Mouse (Mus musculus): ENCODE measurements around the gene Mtfp1. TPM values are rescaled to one million over a fixed set of nuclear protein-coding genes. Genes with fewer than 3 reads are reported as not detected.

Gene Mtfp1
- 8.8 and 10.3 TPM in 2 replicates for polyA plus RNA-seq (2015; fragmentation: Nextera tagmentation; extraction: Ambion mirVana)

- ATAC-seq = no peak
Observed at GRCm38 (mm10) chr11:4095171-4096053, at the start of gene Mtfp1. TSS of gene Mtfp1 (minus strand) at chr11:4095445.

GRCm38 (mm10) chr11:4143281-4144062, 48.2 kb upstream of the Mtfp1 start:
- Histone ChIP-seq H3K27me3 (replicated peaks; ENCODE audit: control insufficient read depth, insufficient read depth, low read length) (no peaks in the 10 kb centered on the region), H3K4me1 (replicated peaks; ENCODE audit: control insufficient read depth, insufficient read depth, low read length) (no peaks in the 10 kb centered on the region), H3K9ac (replicated peaks; ENCODE audit: low read depth, low read length) (no peak overlapping the region), H3K4me3 (replicated peaks; ENCODE audit: low read length) (no peak overlapping the region), H3K27ac (ENCODE audit: low read length) (no peak overlapping the region), H3K9me3 (ENCODE audit: control insufficient read depth, low read length) (no peaks in the 10 kb centered on the region), H3K36me3 (ENCODE audit: control insufficient read depth, insufficient read depth) (peaks cover 10% of the 10 kb centered on the region), H3K4me2 (ENCODE audit: low read length) (no peak overlapping the region)
- peak; percentile 38; the same call in 1 of the 2 replicates for ATAC-seq
- WGBS = 87% methylated on average over 21 of the region's 21 CpGs

More at GRCm38 (mm10) chr11:4095171-4096053, at the start of gene Mtfp1:
- 6% methylated on average over 32 of the region's 34 CpGs for WGBS
- Histone ChIP-seq H3K4me3 (replicated peaks; ENCODE audit: low read length) (peak within 1 kb of the TSS; percentile 53), H3K4me1 (replicated peaks; ENCODE audit: control insufficient read depth, insufficient read depth, low read length) (peaks cover 16% of the 10 kb centered on the region), H3K36me3 (ENCODE audit: control insufficient read depth, insufficient read depth) (no peaks in the 10 kb centered on the region), H3K27ac (ENCODE audit: low read length) (peak within 1 kb of the TSS; percentile 65), H3K9ac (replicated peaks; ENCODE audit: low read depth, low read length) (peak within 1 kb of the TSS; percentile 59), H3K27me3 (replicated peaks; ENCODE audit: control insufficient read depth, insufficient read depth, low read length) (no peaks in the 10 kb centered on the region), H3K4me2 (ENCODE audit: low read length) (peak within 1 kb of the TSS; percentile 64), H3K9me3 (ENCODE audit: control insufficient read depth, low read length) (no peaks in the 10 kb centered on the region)

GRCm38 (mm10) chr11:4142352-4142751, 47.1 kb upstream of the Mtfp1 start:
- WGBS = 91% methylated on average over 4 of the region's 4 CpGs

DNA sequence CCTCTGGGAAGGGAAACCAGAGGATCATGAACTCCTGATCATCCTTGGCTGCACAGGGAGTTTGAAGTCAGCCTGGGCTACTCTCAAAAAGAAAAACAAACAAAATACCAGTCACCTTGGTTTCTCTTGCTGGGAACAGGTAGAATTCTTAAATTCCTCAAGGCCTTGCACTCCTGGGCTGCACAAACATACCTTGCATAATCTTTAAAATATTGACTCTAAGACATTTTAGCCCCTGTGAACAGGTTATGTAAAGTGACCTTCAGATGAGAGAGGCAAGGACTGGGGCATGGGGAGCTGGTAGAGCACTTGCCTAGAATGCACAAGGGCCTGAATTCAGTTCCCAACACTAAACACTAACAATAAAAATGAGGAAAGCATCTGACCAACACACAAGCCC, 46.3 kb upstream of the Mtfp1 start:
- Histone ChIP-seq H3K4me2 (ENCODE audit: low read length) (no peak overlapping the region), H3K4me3 (replicated peaks; ENCODE audit: low read length) (no peak overlapping the region), H3K27ac (ENCODE audit: low read length) (no peak overlapping the region), H3K9me3 (ENCODE audit: control insufficient read depth, low read length) (no peaks in the 10 kb centered on the region), H3K9ac (replicated peaks; ENCODE audit: low read depth, low read length) (no peak overlapping the region), H3K4me1 (replicated peaks; ENCODE audit: control insufficient read depth, insufficient read depth, low read length) (peaks cover 9% of the 10 kb centered on the region), H3K27me3 (replicated peaks; ENCODE audit: control insufficient read depth, insufficient read depth, low read length) (no peaks in the 10 kb centered on the region), H3K36me3 (ENCODE audit: control insufficient read depth, insufficient read depth) (peaks cover 10% of the 10 kb centered on the region)
- ATAC-seq = no peak

More at GRCm38 (mm10) chr11:4142352-4142751, 47.1 kb upstream of the Mtfp1 start:
- Histone ChIP-seq H3K4me2 (ENCODE audit: low read length) (no peak overlapping the region), H3K36me3 (ENCODE audit: control insufficient read depth, insufficient read depth) (peaks cover 10% of the 10 kb centered on the region), H3K4me3 (replicated peaks; ENCODE audit: low read length) (no peak overlapping the region), H3K27me3 (replicated peaks; ENCODE audit: control insufficient read depth, insufficient read depth, low read length) (no peaks in the 10 kb centered on the region), H3K4me1 (replicated peaks; ENCODE audit: control insufficient read depth, insufficient read depth, low read length) (peaks cover under 1% of the 10 kb centered on the region; the same call in 1 of the 2 replicates), H3K9me3 (ENCODE audit: control insufficient read depth, low read length) (no peaks in the 10 kb centered on the region), H3K27ac (ENCODE audit: low read length) (no peak overlapping the region), H3K9ac (replicated peaks; ENCODE audit: low read depth, low read length) (no peak overlapping the region)
- no peak for ATAC-seq

- Histone ChIP-seq H3K27ac (ENCODE audit: low read length) (no peak overlapping the region), H3K36me3 (ENCODE audit: control insufficient read depth, insufficient read depth) (peaks cover 10% of the 10 kb centered on the region)
- 80% methylated on average over 2 of the region's 2 CpGs for WGBS
Observed at GRCm38 (mm10) chr11:4138964-4139363, 43.7 kb upstream of the Mtfp1 start.

GRCm38 (mm10) chr11:4134986-4135935, 40.0 kb upstream of the Mtfp1 start, which contains the start of gene Rnf215:
TSS of gene Rnf215 (plus strand) at chr11:4135202.
- WGBS = under 1% methylated on average over 65 of the region's 66 CpGs
- no peaks in the 10 kb centered on the region for H3K36me3 ChIP-seq (ENCODE audit: control insufficient read depth, insufficient read depth)
- peak within 1 kb of the TSS; percentile 85 for H3K27ac ChIP-seq (ENCODE audit: low read length)
- peak within 1 kb of the TSS; percentile 94 for H3K9ac ChIP-seq (replicated peaks; ENCODE audit: low read depth, low read length)
- no peaks in the 10 kb centered on the region for H3K9me3 ChIP-seq (ENCODE audit: control insufficient read depth, low read length)
- no peaks in the 10 kb centered on the region for H3K27me3 ChIP-seq (replicated peaks; ENCODE audit: control insufficient read depth, insufficient read depth, low read length)
- peak within 1 kb of the TSS; percentile 93 for H3K4me3 ChIP-seq (replicated peaks; ENCODE audit: low read length)
- peak within 1 kb of the TSS; percentile 90 for H3K4me2 ChIP-seq (ENCODE audit: low read length)
- H3K4me1 ChIP-seq (replicated peaks; ENCODE audit: control insufficient read depth, insufficient read depth, low read length) = peaks cover 22% of the 10 kb centered on the region
- ATAC-seq = peak; percentile 84

More at GRCm38 (mm10) chr11:4138964-4139363, 43.7 kb upstream of the Mtfp1 start:
- Histone ChIP-seq H3K4me2 (ENCODE audit: low read length) (no peak overlapping the region), H3K4me3 (replicated peaks; ENCODE audit: low read length) (no peak overlapping the region), H3K9ac (replicated peaks; ENCODE audit: low read depth, low read length) (no peak overlapping the region), H3K27me3 (replicated peaks; ENCODE audit: control insufficient read depth, insufficient read depth, low read length) (no peaks in the 10 kb centered on the region), H3K9me3 (ENCODE audit: control insufficient read depth, low read length) (no peaks in the 10 kb centered on the region), H3K4me1 (replicated peaks; ENCODE audit: control insufficient read depth, insufficient read depth, low read length) (peaks cover 22% of the 10 kb centered on the region)
- no peak for ATAC-seq

- H3K36me3 ChIP-seq (ENCODE audit: control insufficient read depth, insufficient read depth) = no peaks in the 10 kb centered on the region
- peak; percentile 34 for ATAC-seq
- H3K9ac ChIP-seq (replicated peaks; ENCODE audit: low read depth, low read length) = no peak overlapping the region; the same call in none of the 2 replicates
- no peak overlapping the region for H3K27ac ChIP-seq (ENCODE audit: low read length)
- 63% methylated on average over 6 of the region's 6 CpGs for WGBS
- no peak overlapping the region; the same call in 1 of the 2 replicates for H3K4me2 ChIP-seq (ENCODE audit: low read length)
- H3K4me3 ChIP-seq (replicated peaks; ENCODE audit: low read length) = no peak overlapping the region; the same call in 1 of the 2 replicates
- H3K4me1 ChIP-seq (replicated peaks; ENCODE audit: control insufficient read depth, insufficient read depth, low read length) = peaks cover 22% of the 10 kb centered on the region
- no peaks in the 10 kb centered on the region for H3K9me3 ChIP-seq (ENCODE audit: control insufficient read depth, low read length)
- no peaks in the 10 kb centered on the region for H3K27me3 ChIP-seq (replicated peaks; ENCODE audit: control insufficient read depth, insufficient read depth, low read length)
Observed at GRCm38 (mm10) chr11:4134400-4134799, 39.2 kb upstream of the Mtfp1 start.

DNA sequence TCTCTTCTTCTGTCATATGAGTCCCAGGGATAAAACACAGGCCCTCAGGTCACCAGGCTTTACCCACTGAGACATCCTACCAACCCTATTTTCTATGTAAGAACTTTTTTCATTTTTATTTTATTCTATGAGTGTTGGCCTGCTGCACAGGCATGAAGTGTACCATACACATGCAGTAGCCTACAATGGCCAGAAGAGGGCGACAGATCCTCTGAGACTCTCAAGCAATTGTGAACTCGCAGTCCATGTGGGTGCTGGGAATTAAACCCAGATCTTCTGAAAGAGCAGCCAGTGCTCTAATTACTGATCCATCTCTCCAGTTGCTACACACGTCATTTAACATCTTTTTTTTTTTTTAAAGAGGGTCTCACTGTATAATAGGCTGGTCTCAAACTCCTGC, 38.2 kb upstream of the Mtfp1 start:
- H3K27ac ChIP-seq (ENCODE audit: low read length) = no peak overlapping the region
- WGBS = 55% methylated on average over 3 of the region's 3 CpGs

More for the DNA sequence above, 38.2 kb upstream of the Mtfp1 start:
- no peak overlapping the region for H3K9ac ChIP-seq (replicated peaks; ENCODE audit: low read depth, low read length)
- no peak overlapping the region for H3K4me3 ChIP-seq (replicated peaks; ENCODE audit: low read length)
- no peak for ATAC-seq
- no peak overlapping the region for H3K4me2 ChIP-seq (ENCODE audit: low read length)
- H3K4me1 ChIP-seq (replicated peaks; ENCODE audit: control insufficient read depth, insufficient read depth, low read length) = peaks cover 22% of the 10 kb centered on the region
- no peaks in the 10 kb centered on the region for H3K27me3 ChIP-seq (replicated peaks; ENCODE audit: control insufficient read depth, insufficient read depth, low read length)
- no peaks in the 10 kb centered on the region for H3K9me3 ChIP-seq (ENCODE audit: control insufficient read depth, low read length)
- no peaks in the 10 kb centered on the region for H3K36me3 ChIP-seq (ENCODE audit: control insufficient read depth, insufficient read depth)
